Mouse (Mus musculus): ENCODE results near the gene Rnls. TPM values are rescaled to one million over a fixed set of nuclear protein-coding genes. Genes with fewer than 3 reads are reported as not detected.

The Rnls gene
- polyA plus RNA-seq (2012; rRNA removed; ENCODE audit: low replicate concordance): 1.1 and 1.9 TPM in 2 replicates

GRCm38 (mm10) chr19:33391651-33392382 is at the start of gene Rnls:
Rnls (minus strand) TSS chr19:33392295.

Other genes starting within 250 kb of the Rnls start
- gene Lipo4, start 125.5 kb upstream of the Rnls start, polyA plus RNA-seq (2012; rRNA removed; ENCODE audit: low replicate concordance): not detected in 2 replicates
- gene Gm8978, start 233.0 kb upstream of the Rnls start, polyA plus RNA-seq (2012; rRNA removed; ENCODE audit: low replicate concordance): not detected in 2 replicates